ENCODE assay signal across 8 mouse cellular contexts in the genomic region with DNA sequence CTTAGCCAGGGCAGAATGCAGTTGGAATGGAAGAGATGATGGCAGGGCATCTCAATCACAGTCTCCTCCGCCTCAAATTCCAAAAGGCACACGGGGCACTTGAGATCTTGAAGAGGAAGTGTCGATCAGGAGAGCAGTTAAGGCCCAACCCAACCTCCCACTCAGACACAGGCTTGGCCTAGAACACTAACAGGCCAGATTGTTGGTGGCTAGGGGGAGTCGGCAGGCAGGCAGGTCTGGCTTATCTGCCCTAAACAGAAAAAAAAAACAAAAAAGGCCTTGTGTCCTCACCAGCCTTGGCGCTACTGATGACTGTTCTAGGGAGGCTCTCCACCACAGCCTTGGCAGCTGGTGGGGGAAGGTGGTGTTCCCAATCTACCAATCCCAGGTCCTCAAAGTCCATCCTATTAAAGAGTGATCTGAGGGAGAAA. TPM values are rescaled to one million over a fixed set of nuclear protein-coding genes. Genes with fewer than 3 reads are reported as not detected.
DNase-seq lines count a peak whose midpoint lies in the region; ATAC-seq and TF ChIP-seq lines count a peak whose summit lies in the region.

No protein-coding gene starts in this region.

- no peak for DNase-seq in kidney, postnatal 0 days (ENCODE audit: low spot score)
- DNase-seq in kidney, adult 8-10 months, result no peak
- DNase-seq in embryonic facial prominence, embryonic 14.5 days (ENCODE audit: low spot score), result no peak
- no peak for DNase-seq in urinary bladder, postnatal 4 days (ENCODE audit: low spot score in 2 of 2)
- no peak for DNase-seq in layer of hippocampus, adult 11-12 months (ENCODE audit: low spot score)
- no peak for DNase-seq in thymus, postnatal 4 days

- peaks cover 13% of the 10 kb centered on the region; the same call in 1 of the 2 replicates for H3K4me1 ChIP-seq in kidney, postnatal 0 days (replicated peaks; ENCODE audit: insufficient read depth, low read length)
- H3K4me1 ChIP-seq in embryonic facial prominence, embryonic 14.5 days (ENCODE audit: control insufficient read depth, insufficient read depth, low read length), result peaks cover 13% of the 10 kb centered on the region
- peaks cover 41% of the 10 kb centered on the region for H3K4me1 ChIP-seq in limb, embryonic 13.5 days
- H3K4me1 ChIP-seq in neural tube, embryonic 15.5 days, result peaks cover 47% of the 10 kb centered on the region

- H3K4me2 ChIP-seq in kidney, postnatal 0 days (ENCODE audit: low read length), result peak overlapping the region; percentile 89
- H3K4me2 ChIP-seq in embryonic facial prominence, embryonic 14.5 days (ENCODE audit: low read depth, low read length), result peak overlapping the region; percentile 75
- H3K4me2 ChIP-seq in limb, embryonic 13.5 days (replicated peaks), result peak overlapping the region; percentile 89
- H3K4me2 ChIP-seq in neural tube, embryonic 15.5 days, result peak overlapping the region; percentile 86

- H3K27ac ChIP-seq in kidney, postnatal 0 days, result 0 out of 2 replicates have a peak overlapping the region, but pooled peaks have one; percentile 57
- no peak overlapping the region for H3K27ac ChIP-seq in embryonic facial prominence, embryonic 14.5 days (replicated peaks; ENCODE audit: low read depth, low read length)
- no peak overlapping the region for H3K27ac ChIP-seq in limb, embryonic 13.5 days
- H3K27ac ChIP-seq in neural tube, embryonic 15.5 days (replicated peaks), result no peak overlapping the region

- H3K9me3 ChIP-seq in kidney, postnatal 0 days (replicated peaks; ENCODE audit: low read length), result no peaks in the 10 kb centered on the region
- no peaks in the 10 kb centered on the region for H3K9me3 ChIP-seq in embryonic facial prominence, embryonic 14.5 days (ENCODE audit: control insufficient read depth, low read length)
- no peaks in the 10 kb centered on the region for H3K9me3 ChIP-seq in limb, embryonic 13.5 days
- H3K9me3 ChIP-seq in neural tube, embryonic 15.5 days (replicated peaks), result no peaks in the 10 kb centered on the region

- H3K27me3 ChIP-seq in kidney, postnatal 0 days (ENCODE audit: insufficient read depth, low read length), result no peaks in the 10 kb centered on the region
- H3K27me3 ChIP-seq in embryonic facial prominence, embryonic 14.5 days (replicated peaks; ENCODE audit: control insufficient read depth, insufficient read depth, low read length), result no peaks in the 10 kb centered on the region
- no peaks in the 10 kb centered on the region for H3K27me3 ChIP-seq in limb, embryonic 13.5 days
- no peaks in the 10 kb centered on the region for H3K27me3 ChIP-seq in neural tube, embryonic 15.5 days (replicated peaks)

- peaks cover 5% of the 10 kb centered on the region; the same call in 1 of the 2 replicates for H3K36me3 ChIP-seq in kidney, postnatal 0 days (ENCODE audit: insufficient read depth, low read length)
- peaks cover 29% of the 10 kb centered on the region; the same call in 1 of the 2 replicates for H3K36me3 ChIP-seq in embryonic facial prominence, embryonic 14.5 days (ENCODE audit: control insufficient read depth, insufficient read depth, low read length)
- H3K36me3 ChIP-seq in limb, embryonic 13.5 days, result peaks cover 30% of the 10 kb centered on the region
- H3K36me3 ChIP-seq in neural tube, embryonic 15.5 days, result peaks cover 30% of the 10 kb centered on the region; the same call in 1 of the 2 replicates

- no peak for TF ChIP-seq CTCF in kidney, postnatal 0 days (IDR thresholded peaks at IDR 0.05; ENCODE audit: low read depth)

- peak overlapping the region; percentile 74 for H3K4me3 ChIP-seq in kidney, postnatal 0 days (replicated peaks; ENCODE audit: low read depth, low read length)
- peak overlapping the region; percentile 70 for H3K4me3 ChIP-seq in embryonic facial prominence, embryonic 14.5 days (ENCODE audit: low read depth, low read length)
- peak overlapping the region; percentile 78 for H3K4me3 ChIP-seq in limb, embryonic 13.5 days
- H3K4me3 ChIP-seq in neural tube, embryonic 15.5 days (replicated peaks), result peak overlapping the region; percentile 71

- 59% methylated on average over 5 of the region's 5 CpGs for WGBS in kidney, postnatal 0 days
- WGBS in embryonic facial prominence, embryonic 14.5 days, result 58% methylated on average over 5 of the region's 5 CpGs
- 71% methylated on average over 5 of the region's 5 CpGs for WGBS in limb, embryonic 13.5 days
- WGBS in neural tube, embryonic 15.5 days, result 76% methylated on average over 5 of the region's 5 CpGs

- ATAC-seq in kidney, postnatal 0 days (replicated peaks; ENCODE audit: low FRiP score, low read depth), result no peak
- no peak for ATAC-seq in embryonic facial prominence, embryonic 14.5 days (ENCODE audit: low read depth)
- no peak for ATAC-seq in limb, embryonic 13.5 days (ENCODE audit: low FRiP score, low read depth)
- ATAC-seq in neural tube, embryonic 15.5 days (ENCODE audit: low FRiP score), result no peak

- H3K9ac ChIP-seq in kidney, postnatal 0 days (ENCODE audit: low read depth, low read length), result 0 out of 2 replicates have a peak overlapping the region, but pooled peaks have one; percentile 81
- H3K9ac ChIP-seq in embryonic facial prominence, embryonic 14.5 days (ENCODE audit: low read depth, low read length), result peak overlapping the region; percentile 75
- peak overlapping the region; percentile 75 for H3K9ac ChIP-seq in limb, embryonic 13.5 days
- H3K9ac ChIP-seq in neural tube, embryonic 15.5 days (replicated peaks), result peak overlapping the region; percentile 70

RNA-seq across cellular contexts. Expression of a gene that starts 5.6 kb away (rescaled TPM):
- 150 and 164 TPM in 2 replicates for polyA plus RNA-seq in kidney, postnatal 0 days (2015; fragmentation: Nextera tagmentation; extraction: Ambion mirVana)
- 79.9 and 81.1 TPM in 2 replicates for polyA plus RNA-seq in embryonic facial prominence, embryonic 14.5 days (2014; fragmentation: Nextera tagmentation; extraction: Ambion mirVana)
- 90.9 and 94.0 TPM in 2 replicates for polyA plus RNA-seq in limb, embryonic 13.5 days (2015; fragmentation: Nextera tagmentation; extraction: Ambion mirVana)
- 145 and 147 TPM in 2 replicates for polyA plus RNA-seq in neural tube, embryonic 15.5 days (2015; fragmentation: Nextera tagmentation; extraction: Ambion mirVana)

RNA-seq across cellular contexts. Expression of a gene that starts 5.9 kb away (rescaled TPM):
- 50.5 and 50.6 TPM in 2 replicates for polyA plus RNA-seq in kidney, postnatal 0 days (2015; fragmentation: Nextera tagmentation; extraction: Ambion mirVana)
- 16.3 and 17.6 TPM in 2 replicates for polyA plus RNA-seq in embryonic facial prominence, embryonic 14.5 days (2014; fragmentation: Nextera tagmentation; extraction: Ambion mirVana)
- 12.1 and 14.6 TPM in 2 replicates for polyA plus RNA-seq in limb, embryonic 13.5 days (2015; fragmentation: Nextera tagmentation; extraction: Ambion mirVana)
- polyA plus RNA-seq in neural tube, embryonic 15.5 days (2015; fragmentation: Nextera tagmentation; extraction: Ambion mirVana), result 21.2 and 21.5 TPM in 2 replicates

RNA-seq across cellular contexts. Expression of a gene that starts 14.0 kb away (rescaled TPM):
- polyA plus RNA-seq in kidney, postnatal 0 days (2015; fragmentation: Nextera tagmentation; extraction: Ambion mirVana), result 21.8 and 24.4 TPM in 2 replicates
- polyA plus RNA-seq in embryonic facial prominence, embryonic 14.5 days (2014; fragmentation: Nextera tagmentation; extraction: Ambion mirVana), result 19.6 and 25.0 TPM in 2 replicates
- 28.6 and 30.2 TPM in 2 replicates for polyA plus RNA-seq in limb, embryonic 13.5 days (2015; fragmentation: Nextera tagmentation; extraction: Ambion mirVana)
- 15.4 and 19.2 TPM in 2 replicates for polyA plus RNA-seq in neural tube, embryonic 15.5 days (2015; fragmentation: Nextera tagmentation; extraction: Ambion mirVana)

RNA-seq across cellular contexts. Expression of a gene that starts 16.2 kb away (rescaled TPM):
- 35.6 and 37.2 TPM in 2 replicates for polyA plus RNA-seq in kidney, postnatal 0 days (2015; fragmentation: Nextera tagmentation; extraction: Ambion mirVana)
- 46.6 and 50.7 TPM in 2 replicates for polyA plus RNA-seq in embryonic facial prominence, embryonic 14.5 days (2014; fragmentation: Nextera tagmentation; extraction: Ambion mirVana)
- polyA plus RNA-seq in limb, embryonic 13.5 days (2015; fragmentation: Nextera tagmentation; extraction: Ambion mirVana), result 51.5 and 51.7 TPM in 2 replicates
- polyA plus RNA-seq in neural tube, embryonic 15.5 days (2015; fragmentation: Nextera tagmentation; extraction: Ambion mirVana), result 36.7 and 39.2 TPM in 2 replicates

RNA-seq across cellular contexts. Expression of a gene that starts 19.1 kb away (rescaled TPM):
- polyA plus RNA-seq in kidney, postnatal 0 days (2015; fragmentation: Nextera tagmentation; extraction: Ambion mirVana), result 45.6 and 50.1 TPM in 2 replicates
- polyA plus RNA-seq in embryonic facial prominence, embryonic 14.5 days (2014; fragmentation: Nextera tagmentation; extraction: Ambion mirVana), result 20.3 and 22.3 TPM in 2 replicates
- polyA plus RNA-seq in limb, embryonic 13.5 days (2015; fragmentation: Nextera tagmentation; extraction: Ambion mirVana), result 21.1 and 22.6 TPM in 2 replicates
- polyA plus RNA-seq in neural tube, embryonic 15.5 days (2015; fragmentation: Nextera tagmentation; extraction: Ambion mirVana), result 20.4 and 25.7 TPM in 2 replicates
